Mouse (Mus musculus): ENCODE measurements around the gene Itch. TPM values are rescaled to one million over a fixed set of nuclear protein-coding genes. Genes with fewer than 3 reads are reported as not detected.

Gene Itch
- polyA plus RNA-seq, 2 experiments = 30.2 to 49.8 TPM

DNA sequence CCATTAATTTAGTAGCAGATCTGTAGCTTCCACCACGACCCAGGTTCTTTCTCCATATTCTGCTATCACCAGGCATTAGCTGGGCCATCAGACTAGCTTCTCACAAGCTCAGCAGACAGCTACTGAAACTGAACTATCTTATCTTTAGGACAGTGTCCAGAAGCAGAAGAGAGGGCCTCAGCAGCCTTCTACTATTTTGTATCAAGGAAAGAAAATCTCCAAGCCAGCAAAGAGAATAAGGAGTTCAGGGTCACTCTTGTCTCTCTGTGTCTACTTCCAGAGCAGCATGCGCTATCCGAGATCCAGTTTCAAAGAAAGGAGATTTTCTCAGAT is 41.6 kb upstream of the Itch start:
- no peak overlapping the region for H3K4me2 ChIP-seq (replicated peaks; ENCODE audit: low read depth, low read length, severe bottlenecking)
- ATAC-seq (ENCODE audit: low FRiP score, low read depth) (no peak), DNase-seq (ENCODE audit: low spot score) (no peak)
- TF ChIP-seq POLR2A (IDR thresholded peaks at IDR 0.05; ENCODE audit: borderline replicate concordance, extremely low read depth, insufficient read depth, insufficient read length) = no peak
- H3K9ac ChIP-seq (ENCODE audit: low read depth, low read length, severe bottlenecking) = no peak overlapping the region
- H3K27me3 ChIP-seq (ENCODE audit: control insufficient read depth, insufficient read depth, low read length) = no peaks in the 10 kb centered on the region
- no peaks in the 10 kb centered on the region for H3K36me3 ChIP-seq (ENCODE audit: control insufficient read depth, insufficient read depth, low read length)
- no peak overlapping the region for H3K4me3 ChIP-seq (replicated peaks; ENCODE audit: low read length)
- no peaks in the 10 kb centered on the region for H3K4me1 ChIP-seq (ENCODE audit: control insufficient read depth, insufficient read depth, low read length)
- no peak overlapping the region for H3K27ac ChIP-seq (replicated peaks; ENCODE audit: low read depth, low read length)
- H3K9me3 ChIP-seq (ENCODE audit: control insufficient read depth, low read length) = no peaks in the 10 kb centered on the region
- 79% methylated on average over 3 of the region's 3 CpGs for WGBS

DNA sequence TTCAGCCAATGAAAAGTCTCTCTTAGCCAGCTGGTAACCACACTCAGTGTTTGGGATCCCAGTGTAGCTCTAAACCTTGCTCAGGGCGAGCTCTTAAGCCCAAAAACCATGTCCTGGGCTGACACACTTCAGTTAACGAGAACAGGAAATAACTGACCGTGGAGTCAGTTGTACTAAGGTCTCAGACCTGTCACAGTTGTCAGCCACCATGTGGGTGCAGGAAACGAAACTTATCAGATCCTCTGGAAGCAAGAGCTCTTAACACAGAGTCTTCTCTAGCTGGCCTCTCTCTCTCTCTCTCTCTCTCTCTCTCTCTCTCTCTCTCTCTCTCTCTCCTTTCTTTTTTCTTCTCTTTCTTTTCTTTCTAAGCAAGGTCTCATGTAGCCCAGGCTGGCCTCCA is 39.9 kb upstream of the Itch start:
- Histone ChIP-seq H3K9me3 (ENCODE audit: control insufficient read depth, low read length) (no peaks in the 10 kb centered on the region), H3K9ac (ENCODE audit: low read depth, low read length, severe bottlenecking) (no peak overlapping the region), H3K4me2 (replicated peaks; ENCODE audit: low read depth, low read length, severe bottlenecking) (no peak overlapping the region), H3K4me1 (ENCODE audit: control insufficient read depth, insufficient read depth, low read length) (no peaks in the 10 kb centered on the region), H3K4me3 (replicated peaks; ENCODE audit: low read length) (no peak overlapping the region), H3K27me3 (ENCODE audit: control insufficient read depth, insufficient read depth, low read length) (no peaks in the 10 kb centered on the region), H3K27ac (replicated peaks; ENCODE audit: low read depth, low read length) (no peak overlapping the region), H3K36me3 (ENCODE audit: control insufficient read depth, insufficient read depth, low read length) (no peaks in the 10 kb centered on the region)
- TF ChIP-seq POLR2A (IDR thresholded peaks at IDR 0.05; ENCODE audit: borderline replicate concordance, extremely low read depth, insufficient read depth, insufficient read length) = no peak
- ATAC-seq (ENCODE audit: low FRiP score, low read depth) (no peak), DNase-seq (ENCODE audit: low spot score) (no peak)
- WGBS = 34% methylated on average over 4 of the region's 4 CpGs

DNA sequence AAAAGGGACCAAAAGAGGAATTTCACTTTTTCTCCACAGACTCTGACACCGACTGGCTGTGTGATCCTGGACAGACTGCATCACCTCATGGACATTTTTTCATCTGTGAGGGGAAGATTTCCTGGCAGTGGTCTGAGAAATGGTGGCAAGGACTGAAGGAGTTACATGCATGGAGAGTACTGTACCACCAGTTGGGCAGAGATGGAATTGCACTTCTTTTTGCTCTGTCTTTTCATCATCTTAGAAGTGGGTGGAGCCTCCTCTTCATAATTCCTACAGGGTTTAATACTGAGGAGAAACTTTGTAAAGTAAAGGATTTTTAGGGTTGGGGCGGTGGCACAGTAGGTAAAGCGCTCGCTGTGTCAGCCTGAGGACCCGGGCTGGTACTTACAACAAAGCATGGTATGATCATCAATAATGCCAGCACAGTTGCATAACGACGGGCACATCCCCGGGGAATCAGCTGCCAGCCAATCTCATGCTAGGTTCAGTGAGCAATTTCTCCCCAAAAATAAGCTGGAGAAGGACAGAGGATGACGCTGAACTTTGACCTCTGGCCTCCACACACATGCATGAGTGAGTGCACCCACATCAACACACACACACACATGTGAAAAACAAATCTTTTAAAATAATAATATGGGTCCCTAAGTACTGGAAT is 34.5 kb upstream of the Itch start:
- WGBS = 85% methylated on average over 9 of the region's 9 CpGs
- Histone ChIP-seq H3K9me3 (ENCODE audit: control insufficient read depth, low read length) (no peaks in the 10 kb centered on the region), H3K9ac (ENCODE audit: low read depth, low read length, severe bottlenecking) (no peak overlapping the region), H3K27ac (replicated peaks; ENCODE audit: low read depth, low read length) (no peak overlapping the region), H3K4me2 (replicated peaks; ENCODE audit: low read depth, low read length, severe bottlenecking) (no peak overlapping the region), H3K36me3 (ENCODE audit: control insufficient read depth, insufficient read depth, low read length) (no peaks in the 10 kb centered on the region), H3K4me3 (replicated peaks; ENCODE audit: low read length) (no peak overlapping the region), H3K27me3 (ENCODE audit: control insufficient read depth, insufficient read depth, low read length) (no peaks in the 10 kb centered on the region), H3K4me1 (ENCODE audit: control insufficient read depth, insufficient read depth, low read length) (no peaks in the 10 kb centered on the region)
- no peak for ATAC-seq (ENCODE audit: low FRiP score, low read depth)
- TF ChIP-seq POLR2A (IDR thresholded peaks at IDR 0.05; ENCODE audit: borderline replicate concordance, extremely low read depth, insufficient read depth, insufficient read length) = no peak
- no peak for DNase-seq (ENCODE audit: low spot score)

GRCm38 (mm10) chr2:155099421-155099820 is 33.9 kb upstream of the Itch start:
- Histone ChIP-seq H3K4me2 (replicated peaks; ENCODE audit: low read depth, low read length, severe bottlenecking) (no peak overlapping the region), H3K36me3 (ENCODE audit: control insufficient read depth, insufficient read depth, low read length) (no peaks in the 10 kb centered on the region), H3K4me3 (replicated peaks; ENCODE audit: low read length) (no peak overlapping the region), H3K27ac (replicated peaks; ENCODE audit: low read depth, low read length) (no peak overlapping the region), H3K9me3 (ENCODE audit: control insufficient read depth, low read length) (no peaks in the 10 kb centered on the region), H3K27me3 (ENCODE audit: control insufficient read depth, insufficient read depth, low read length) (no peaks in the 10 kb centered on the region), H3K9ac (ENCODE audit: low read depth, low read length, severe bottlenecking) (no peak overlapping the region), H3K4me1 (ENCODE audit: control insufficient read depth, insufficient read depth, low read length) (no peaks in the 10 kb centered on the region)
- WGBS = 76% methylated on average over 7 of the region's 7 CpGs
- ATAC-seq (ENCODE audit: low FRiP score, low read depth) (no peak), DNase-seq (ENCODE audit: low spot score) (no peak)
- no peak for TF ChIP-seq POLR2A (IDR thresholded peaks at IDR 0.05; ENCODE audit: borderline replicate concordance, extremely low read depth, insufficient read depth, insufficient read length)

DNA sequence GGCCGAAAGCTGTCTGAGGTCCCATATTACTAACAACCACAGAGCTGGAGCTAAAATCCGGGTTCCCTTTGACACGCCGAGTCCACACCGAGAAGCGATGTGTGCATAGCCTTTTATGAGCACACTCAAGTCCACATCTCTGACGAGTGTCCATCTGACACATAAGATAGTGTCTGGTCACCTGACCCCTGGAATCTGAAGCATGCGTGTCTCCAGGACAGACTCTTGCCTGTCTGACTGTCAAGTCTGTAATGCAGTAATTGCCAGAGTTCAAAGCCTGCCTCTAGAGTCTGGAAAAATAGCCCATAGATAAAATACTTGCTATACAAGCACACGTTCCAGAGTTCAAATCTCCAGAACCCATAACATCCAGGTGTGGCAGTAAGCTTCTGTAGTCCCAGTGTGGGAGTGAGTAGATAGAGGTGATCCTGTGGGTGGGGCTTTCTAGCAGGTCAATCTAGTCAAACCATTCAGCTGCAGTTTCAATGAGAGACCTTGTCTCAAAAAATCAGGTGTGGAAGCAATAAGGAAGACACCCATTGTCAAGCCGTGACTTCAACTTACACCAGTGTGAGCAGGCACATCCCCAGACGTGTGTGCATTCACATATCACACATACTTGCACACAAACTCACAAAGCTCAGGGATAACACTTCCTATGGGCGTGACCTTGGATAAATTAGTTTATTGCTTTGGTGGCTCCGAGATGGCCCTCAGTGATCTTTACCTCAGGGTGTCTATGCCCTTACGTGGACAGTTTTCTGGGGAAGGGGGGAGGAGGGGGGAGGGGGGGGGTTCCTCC is 33.1 kb upstream of the Itch start:
- no peaks in the 10 kb centered on the region for H3K4me1 ChIP-seq (ENCODE audit: control insufficient read depth, insufficient read depth, low read length)
- H3K9me3 ChIP-seq (ENCODE audit: control insufficient read depth, low read length) = no peaks in the 10 kb centered on the region
- no peak overlapping the region for H3K4me2 ChIP-seq (replicated peaks; ENCODE audit: low read depth, low read length, severe bottlenecking)
- H3K27ac ChIP-seq (replicated peaks; ENCODE audit: low read depth, low read length) = no peak overlapping the region
- no peaks in the 10 kb centered on the region for H3K27me3 ChIP-seq (ENCODE audit: control insufficient read depth, insufficient read depth, low read length)
- no peaks in the 10 kb centered on the region for H3K36me3 ChIP-seq (ENCODE audit: control insufficient read depth, insufficient read depth, low read length)
- no peak for ATAC-seq (ENCODE audit: low FRiP score, low read depth)
- TF ChIP-seq POLR2A (IDR thresholded peaks at IDR 0.05; ENCODE audit: borderline replicate concordance, extremely low read depth, insufficient read depth, insufficient read length) = no peak
- no peak overlapping the region for H3K9ac ChIP-seq (ENCODE audit: low read depth, low read length, severe bottlenecking)
- no peak for DNase-seq (ENCODE audit: low spot score)
- 75% methylated on average over 13 of the region's 14 CpGs for WGBS
- H3K4me3 ChIP-seq (replicated peaks; ENCODE audit: low read length) = no peak overlapping the region
